Mouse (Mus musculus) bone marrow macrophage, adult 2 months (primary cell): ENCODE data around the gene Tent5b.

Experiments
- CTCF ChIP-seq: IDR thresholded peaks from 2 replicates; pipeline ENCODE4 v1.5.1; 2012; ENCODE audit warnings: low read depth, mild to moderate bottlenecking, low read length, moderate library complexity
- POLR2A ChIP-seq: IDR thresholded peaks from 2 replicates; pipeline ENCODE4 v1.6.1; 2012; ENCODE audit warnings: mild to moderate bottlenecking, low read depth, low read length, borderline replicate concordance

DNA sequence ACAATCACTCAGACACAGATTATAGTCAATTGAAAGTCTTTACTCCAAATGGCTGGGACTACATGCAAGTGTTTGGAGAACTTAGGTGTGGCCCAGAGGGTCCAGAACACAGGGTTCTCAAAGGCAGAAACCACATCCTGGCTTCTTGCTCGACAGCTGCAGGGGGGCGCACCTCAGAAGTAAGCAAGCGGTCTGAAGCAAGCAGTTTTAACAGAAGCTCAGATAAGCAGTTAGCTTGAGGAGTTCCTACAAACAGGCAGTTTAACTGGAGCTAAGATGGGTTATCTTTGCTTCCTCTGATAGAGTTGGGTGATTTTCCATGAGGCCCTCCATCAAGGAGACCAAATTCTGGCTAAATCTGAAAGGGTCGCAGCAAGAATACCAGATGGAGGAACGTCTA lies 26.6 kb downstream of the Tent5b start:
- TF ChIP-seq CTCF, result no peak
- no peak for TF ChIP-seq POLR2A
